ENCODE assay signal across 8 mouse cellular contexts in genomic region chr15:79148533-79148932, GRCm38 (mm10). TPM values are rescaled to one million over a fixed set of nuclear protein-coding genes. Genes with fewer than 3 reads are reported as not detected.
DNase-seq lines count a peak whose midpoint lies in the region; ATAC-seq and TF ChIP-seq lines count a peak whose summit lies in the region.

No protein-coding gene starts in this region.

- intact Hi-C loops in gastrocnemius, adult 2 months (cut with DNase I): loop anchor here (2.0 kb wide), 3 partner anchors 22 to 110 kb away; no protein-coding TSS in a partner anchor
- intact Hi-C loops in left cerebral cortex, adult 2 months (cut with DNase I): loop anchor here (2.0 kb wide), 1 partner anchor 54 kb away; no protein-coding TSS in a partner anchor

- peak; percentile 89 for DNase-seq in ZHBTc4 (ENCODE audit: low read depth, low spot score)
- peak; percentile 86 for DNase-seq in cerebellum, postnatal 36 days
- peak; percentile 90 for DNase-seq in gastrocnemius, adult 2 months
- DNase-seq in hindlimb bud, embryonic 11.5 days (ENCODE audit: extremely low spot score, low read depth, low spot score): peak; percentile 70
- peak; percentile 71 to 78 for DNase-seq in left cerebral cortex, adult 2 months (ENCODE audit: extremely low spot score in 1 of 2, low spot score in 2 of 2)
- peak; percentile 44 to 59 for DNase-seq in right cerebral cortex, postnatal 36 days (ENCODE audit: low spot score in 2 of 2)
- peak; percentile 86 for DNase-seq in urinary bladder, postnatal 25 days (ENCODE audit: low spot score)

- H3K27ac ChIP-seq in gastrocnemius, adult 2 months: no peak overlapping the region
- H3K27ac ChIP-seq in left cerebral cortex, adult 2 months: no peak overlapping the region

- H3K4me3 ChIP-seq in gastrocnemius, adult 2 months: no peak overlapping the region
- H3K4me3 ChIP-seq in left cerebral cortex, adult 2 months: no peak overlapping the region

- peak; percentile 73 for ATAC-seq in megakaryocyte-erythroid progenitor cell, adult 5-6 weeks (replicated peaks; ENCODE audit: low FRiP score, low TSS enrichment, poor library complexity, severe bottlenecking)

- TF ChIP-seq CTCF in gastrocnemius, adult 2 months (IDR thresholded peaks at IDR 0.05): peak; percentile 94
- peak; percentile 89 for TF ChIP-seq CTCF in left cerebral cortex, adult 2 months (IDR thresholded peaks at IDR 0.05)

RNA-seq across cellular contexts. Expression of gene 1700088E04Rik, which starts 7.5 kb away (rescaled TPM):
- total RNA-seq in gastrocnemius, adult 2 months (2021): 1 to 10 TPM; 1.1 to 1.2 TPM
- 10 to 100 TPM; 12.0 to 12.9 TPM for total RNA-seq in left cerebral cortex, adult 2 months (2021)
- not detected in 2 replicates for total RNA-seq in megakaryocyte-erythroid progenitor cell, adult 5-6 weeks (2014; fragmentation: Nextera tagmentation)
- total RNA-seq in megakaryocyte-erythroid progenitor cell, adult 5-6 weeks (2017): not detected in 2 replicates

RNA-seq across cellular contexts. Expression of gene Polr2f, which starts 7.7 kb away (rescaled TPM):
- total RNA-seq in gastrocnemius, adult 2 months (2021): 10 to 100 TPM; 61.0 to 87.7 TPM
- 100 to 1,000 TPM; 100 to 103 TPM for total RNA-seq in left cerebral cortex, adult 2 months (2021)
- 177 and 201 TPM in 2 replicates for total RNA-seq in megakaryocyte-erythroid progenitor cell, adult 5-6 weeks (2014; fragmentation: Nextera tagmentation)
- 96.2 and 109 TPM in 2 replicates for total RNA-seq in megakaryocyte-erythroid progenitor cell, adult 5-6 weeks (2017)

RNA-seq across cellular contexts. Expression of gene Sox10, which starts 16.5 kb away (rescaled TPM):
- under 1 TPM; 0.71 to 0.81 TPM for total RNA-seq in gastrocnemius, adult 2 months (2021)
- total RNA-seq in left cerebral cortex, adult 2 months (2021): 10 to 100 TPM; 17.1 to 18.7 TPM
- not detected in 2 replicates for total RNA-seq in megakaryocyte-erythroid progenitor cell, adult 5-6 weeks (2014; fragmentation: Nextera tagmentation)
- not detected in 2 replicates for total RNA-seq in megakaryocyte-erythroid progenitor cell, adult 5-6 weeks (2017)

RNA-seq across cellular contexts. Expression of gene Micall1, which starts 39.8 kb away (rescaled TPM):
- 10 to 100 TPM; 11.2 to 14.5 TPM for total RNA-seq in gastrocnemius, adult 2 months (2021)
- 10 to 100 TPM; 22.8 to 23.2 TPM for total RNA-seq in left cerebral cortex, adult 2 months (2021)
- total RNA-seq in megakaryocyte-erythroid progenitor cell, adult 5-6 weeks (2014; fragmentation: Nextera tagmentation): 1.5 and 6.4 TPM in 2 replicates
- total RNA-seq in megakaryocyte-erythroid progenitor cell, adult 5-6 weeks (2017): 0.57 and 2.5 TPM in 2 replicates

Comparison
In these comparisons a context has a peak if more than half of its experiments do, and no peak if none do; other contexts are left out.
1. RNA of gene 1700088E04Rik, which starts 7.5 kb away (total RNA-seq): 12.0 to 12.9 TPM in left cerebral cortex, adult 2 months; 1.1 to 1.2 TPM in gastrocnemius, adult 2 months and not detected in megakaryocyte-erythroid progenitor cell, adult 5-6 weeks; every median in the first group is over 4 times any median in the second.
2. RNA of gene Sox10, which starts 16.5 kb away (total RNA-seq): 17.1 to 18.7 TPM in left cerebral cortex, adult 2 months; 0.71 to 0.81 TPM in gastrocnemius, adult 2 months and not detected in megakaryocyte-erythroid progenitor cell, adult 5-6 weeks; every median in the first group is over 4 times any median in the second.
3. Peak in every context shown above with its lines, with median percentiles within 50 percentile points of each other: DNase-seq.